Mouse (Mus musculus) CH12.LX (cell line): ENCODE results near the gene Tex14. TPM values are rescaled to one million over a fixed set of nuclear protein-coding genes. Genes with fewer than 3 reads are reported as not detected.

Experiments
- DNase-seq: peaks from one replicate; pipeline ENCODE4 v3.0.0-alpha.2; 2013; ENCODE audit errors: extremely low read depth
- H3K27ac ChIP-seq: 2 replicates; pipeline ENCODE4 v1.5.1; 2012; ENCODE audit warnings: low read depth, mild to moderate bottlenecking, control low read depth, moderate library complexity; ENCODE audit not compliant: insufficient read depth
- H3K27me3 ChIP-seq: replicated peaks from 2 replicates; pipeline ENCODE3; 2012; ENCODE audit warnings: inconsistent platforms
- H3K36me3 ChIP-seq, 2 experiments: replicated peaks in 1 of 2; 2 replicates each; pipeline versions ENCODE3 to v1.6.1; 2012; ENCODE audit warnings: inconsistent platforms in 1 of 2, low read length in 1 of 2, mild to moderate bottlenecking in 1 of 2, mixed read lengths in 1 of 2, moderate library complexity in 1 of 2; ENCODE audit not compliant: control insufficient read depth in 1 of 2, insufficient read depth in 1 of 2
- H3K4me1 ChIP-seq, 2 experiments: 2 replicates each; pipeline ENCODE4 v1.6.1; 2012; ENCODE audit warnings: inconsistent platforms in 1 of 2, moderate library complexity in 1 of 2; ENCODE audit not compliant: insufficient read depth in 2 of 2, control insufficient read depth in 1 of 2
- H3K4me2 ChIP-seq: 2 replicates; pipeline ENCODE4 v1.6.1; 2012; ENCODE audit warnings: low read depth, mild to moderate bottlenecking, control low read depth; ENCODE audit not compliant: poor library complexity, insufficient read depth, severe bottlenecking
- H3K4me3 ChIP-seq, 3 experiments: fragments of 150-350 bp in 1 of 3; sonication (generic) in 1 of 3; replicated peaks in 1 of 3; 2 replicates each; pipeline versions ENCODE3 to v1.5.1; 2011 to 2012; ENCODE audit warnings: low read depth in 2 of 3, low read length in 2 of 3, mild to moderate bottlenecking in 2 of 3, moderate library complexity in 2 of 3, control low read depth in 1 of 3, improper control_type of control experiment in 1 of 3, inconsistent platforms in 1 of 3, mixed read lengths in 1 of 3; ENCODE audit not compliant: poor library complexity in 1 of 3
- H3K79me2 ChIP-seq: replicated peaks from 2 replicates; pipeline ENCODE4 v1.6.1; 2012; ENCODE audit warnings: mild to moderate bottlenecking, moderate library complexity; ENCODE audit not compliant: control insufficient read depth, poor library complexity, insufficient read depth, severe bottlenecking; ENCODE audit errors: extremely low read depth
- H3K9ac ChIP-seq: 2 replicates; pipeline ENCODE4 v1.6.1; 2012; ENCODE audit warnings: low read depth, mild to moderate bottlenecking, control low read depth, moderate library complexity; ENCODE audit not compliant: insufficient read depth
- H3K9me3 ChIP-seq: replicated peaks from 2 replicates; pipeline ENCODE3; 2012; ENCODE audit warnings: low read length, inconsistent platforms, mixed read lengths
- E2F4 ChIP-seq: IDR thresholded peaks from 2 replicates; pipeline ENCODE4 v1.6.1; 2011; ENCODE audit warnings: low read depth, low read length, improper control_type of control experiment; ENCODE audit not compliant: insufficient replicate concordance
- GABPA ChIP-seq: IDR thresholded peaks from 2 replicates; pipeline ENCODE4 v1.6.1; 2012; ENCODE audit warnings: low read depth, low read length, improper control_type of control experiment, inconsistent platforms; ENCODE audit not compliant: insufficient replicate concordance
- IRF4 ChIP-seq: IDR thresholded peaks from 2 replicates; pipeline ENCODE4 v1.6.1; 2014; ENCODE audit warnings: low read depth, mild to moderate bottlenecking, inconsistent platforms, low read length, improper control_type of control experiment
- JUN ChIP-seq: IDR thresholded peaks from 2 replicates; pipeline ENCODE4 v1.6.1; 2011; ENCODE audit warnings: low read depth, mild to moderate bottlenecking, low read length, improper control_type of control experiment, moderate library complexity; ENCODE audit not compliant: insufficient read depth
- PAX5 ChIP-seq: IDR thresholded peaks from 2 replicates; pipeline ENCODE4 v1.6.1; 2012; ENCODE audit warnings: low read length, inconsistent platforms, mixed read lengths
- POLR2AphosphoS2 ChIP-seq: IDR thresholded peaks from 2 replicates; pipeline ENCODE4 v1.6.1; 2011; ENCODE audit warnings: low read depth, low read length, improper control_type of control experiment
- RAD21 ChIP-seq: IDR thresholded peaks from 2 replicates; pipeline ENCODE4 v1.6.1; 2011; ENCODE audit warnings: low read depth, mild to moderate bottlenecking, low read length, improper control_type of control experiment, moderate library complexity
- SIN3A ChIP-seq: IDR thresholded peaks from 2 replicates; pipeline ENCODE4 v1.6.1; 2012; ENCODE audit warnings: low read length, improper control_type of control experiment, inconsistent platforms
- ZKSCAN1 ChIP-seq: IDR thresholded peaks from 2 replicates; pipeline ENCODE4 v1.6.1; 2012; ENCODE audit warnings: low read depth, inconsistent platforms, low read length, improper control_type of control experiment, borderline replicate concordance
- ZMIZ1 ChIP-seq: IDR thresholded peaks from 2 replicates; pipeline ENCODE4 v1.6.1; 2012; ENCODE audit warnings: low read depth, mild to moderate bottlenecking, inconsistent platforms, low read length, improper control_type of control experiment
- dilution Hi-C: fragments of 300-500 bp; cut with MboI; formaldehyde crosslinking; loops from 2 replicates; pipeline ENCODE4 v1.14.3; 2020; ENCODE audit warnings: low sequenced_read_pairs; ENCODE audit not compliant: extremely low pct_unique_long_range_greater_than_20kb, extremely low pct_ligation_motif_present
- in situ Hi-C: fragments of 300-500 bp; cut with MboI; formaldehyde crosslinking; loops from 3 replicates; pipeline ENCODE4 v1.14.3; 2019; ENCODE audit warnings: low sequenced_read_pairs, low pct_ligation_motif_present, low pct_unique_long_range_greater_than_20kb, mixed read lengths
- polyA plus RNA-seq: library from polyadenylated mRNA; unstranded; fragments of >175 nt; gene quantifications from 2 replicates; pipeline ENCODE4 v1.2.1, GENCODE M21; 2012; ENCODE audit warnings: low read depth; ENCODE audit not compliant: insufficient read length
- total RNA-seq, 2 experiments: library from RNA; depleted of rRNA; stranded (reverse); fragments of 300-350 nt in 1 of 2; fragments of >200 nt in 1 of 2; gene quantifications; 2 replicates each; pipeline ENCODE4 v1.2.3; 2012 to 2014

The Tex14 gene
- total and polyA plus RNA-seq, 3 experiments = 1.3 to 2.1 (median 1.4) TPM

GRCm38 (mm10) chr11:87580543-87581085, 175.7 kb downstream of the Tex14 start:
- Histone ChIP-seq H3K27ac (no peak overlapping the region), H3K9me3 (no peaks in the 10 kb centered on the region), H3K4me2 (no peak overlapping the region)
- in situ Hi-C loops = no loop called here
- TF ChIP-seq PAX5 (no peak), IRF4 (no peak), JUN (no peak), GABPA (no peak)
- TF ChIP-seq, all 38 proteins: peak for 0
- Histone ChIP-seq H3K79me2 (no peaks in the 10 kb centered on the region), H3K4me3 (no peak overlapping the region), H3K9ac (no peak overlapping the region), H3K4me1 (peaks cover 14 to 24% of the 10 kb centered on the region in 2 experiments), H3K27me3 (peaks cover 54% of the 10 kb centered on the region), H3K36me3 (no peaks in the 10 kb centered on the region)
- dilution Hi-C loops = no loop called here
- DNase-seq = no peak

- DNase-seq = no peak
- Histone ChIP-seq H3K79me2 (no peaks in the 10 kb centered on the region), H3K27me3 (peaks cover 54% of the 10 kb centered on the region), H3K9me3 (no peaks in the 10 kb centered on the region), H3K9ac (no peak overlapping the region), H3K27ac (no peak overlapping the region), H3K4me1 (peaks cover 14 to 24% of the 10 kb centered on the region in 2 experiments), H3K36me3 (no peaks in the 10 kb centered on the region), H3K4me2 (no peak overlapping the region), H3K4me3 (no peak overlapping the region)
- TF ChIP-seq SIN3A (no peak), ZKSCAN1 (no peak), E2F4 (no peak), ZMIZ1 (no peak), RAD21 (no peak), JUN (no peak), GABPA (no peak), POLR2AphosphoS2 (no peak)
- in situ Hi-C loops (no loop called here), dilution Hi-C loops (no loop called here)
Measured at GRCm38 (mm10) chr11:87581161-87581865, 176.4 kb downstream of the Tex14 start.
